ENCODE assay signal across 12 mouse cellular contexts in genomic region chr9:32886008-32886650, GRCm38 (mm10).
DNase-seq lines count a peak whose midpoint lies in the region; ATAC-seq lines count a peak whose summit lies in the region.
"Had no signal": no experiment of that assay in that cellular context is flagged by ENCODE, and none has a peak within 500 bp of the region (broad histone marks: within the 10 kb centered on the region; RNA-seq: fewer than 3 reads in every experiment).

No protein-coding gene starts in this region.

- WGBS in lung, embryonic 16.5 days = 55% methylated on average over 6 of the region's 6 CpGs

- no peaks in the 10 kb centered on the region for H3K27me3 ChIP-seq in lung, embryonic 16.5 days (ENCODE audit: control insufficient read depth, insufficient read depth, low read depth, low read length)

- DNase-seq in adrenal gland, postnatal 10 days = peak; percentile 26
- no peak for DNase-seq in adrenal gland, adult 8-10 months
- no peak for DNase-seq in lung, postnatal 14 days
- peak; percentile 38 to 72 for DNase-seq in kidney, postnatal 25 days
- DNase-seq in testis, postnatal 14 days (ENCODE audit: low spot score) = no peak
- no peak for DNase-seq in layer of hippocampus, postnatal 14 days (ENCODE audit: low spot score in 2 of 2)
- DNase-seq: cerebellum, postnatal 10 days; retina, postnatal 1 day; thymus, adult 18-20 months had no signal

- H3K4me3 ChIP-seq in lung, embryonic 16.5 days (ENCODE audit: low read length) = no peak overlapping the region
- H3K4me3 ChIP-seq: megakaryocyte, embryonic 14.5 days had no signal

- H3K4me2 ChIP-seq in lung, embryonic 16.5 days (ENCODE audit: low read depth, low read length) = no peak overlapping the region

- peaks cover 3% of the 10 kb centered on the region; the same call in 1 of the 2 replicates for H3K4me1 ChIP-seq in lung, embryonic 16.5 days (replicated peaks; ENCODE audit: control insufficient read depth, insufficient read depth, low read length)
- H3K4me1 ChIP-seq: megakaryocyte, embryonic 14.5 days had no signal

- H3K9ac ChIP-seq in lung, embryonic 16.5 days (ENCODE audit: low read length) = no peak overlapping the region

- no peaks in the 10 kb centered on the region for H3K36me3 ChIP-seq in lung, embryonic 16.5 days (ENCODE audit: control insufficient read depth, insufficient read depth, low read length)

- H3K9me3 ChIP-seq in lung, embryonic 16.5 days (ENCODE audit: control insufficient read depth, low read length) = no peaks in the 10 kb centered on the region
- H3K9me3 ChIP-seq: megakaryocyte, embryonic 14.5 days had no signal

- H3K27ac ChIP-seq in lung, embryonic 16.5 days (ENCODE audit: low read length) = peak overlapping the region; percentile 36; the same call in 1 of the 2 replicates

- peak; percentile 28; the same call in 1 of the 2 replicates for ATAC-seq in lung, embryonic 16.5 days (ENCODE audit: low read depth)
- ATAC-seq in frontal cortex, adult (ENCODE audit: low TSS enrichment) = no peak

Comparison
In these comparisons a context has a peak if more than half of its experiments do, and no peak if none do; other contexts are left out.
1. DNase-seq: peak in adrenal gland, postnatal 10 days (single experiment) and kidney, postnatal 25 days (2 of 2); none in adrenal gland, adult 8-10 months (single experiment), lung, postnatal 14 days (single experiment), testis, postnatal 14 days (single experiment) and layer of hippocampus, postnatal 14 days (0 of 2).